Mouse (Mus musculus): ENCODE data around the gene Astn1. TPM values are rescaled to one million over a fixed set of nuclear protein-coding genes. Genes with fewer than 3 reads are reported as not detected.
A peak's percentile ranks its signal among the peaks of the same experiment; 100 is the strongest.

Astn1 gene
- polyA plus RNA-seq, 1 experiment from 2014 or later, result 32.0 TPM

DNA sequence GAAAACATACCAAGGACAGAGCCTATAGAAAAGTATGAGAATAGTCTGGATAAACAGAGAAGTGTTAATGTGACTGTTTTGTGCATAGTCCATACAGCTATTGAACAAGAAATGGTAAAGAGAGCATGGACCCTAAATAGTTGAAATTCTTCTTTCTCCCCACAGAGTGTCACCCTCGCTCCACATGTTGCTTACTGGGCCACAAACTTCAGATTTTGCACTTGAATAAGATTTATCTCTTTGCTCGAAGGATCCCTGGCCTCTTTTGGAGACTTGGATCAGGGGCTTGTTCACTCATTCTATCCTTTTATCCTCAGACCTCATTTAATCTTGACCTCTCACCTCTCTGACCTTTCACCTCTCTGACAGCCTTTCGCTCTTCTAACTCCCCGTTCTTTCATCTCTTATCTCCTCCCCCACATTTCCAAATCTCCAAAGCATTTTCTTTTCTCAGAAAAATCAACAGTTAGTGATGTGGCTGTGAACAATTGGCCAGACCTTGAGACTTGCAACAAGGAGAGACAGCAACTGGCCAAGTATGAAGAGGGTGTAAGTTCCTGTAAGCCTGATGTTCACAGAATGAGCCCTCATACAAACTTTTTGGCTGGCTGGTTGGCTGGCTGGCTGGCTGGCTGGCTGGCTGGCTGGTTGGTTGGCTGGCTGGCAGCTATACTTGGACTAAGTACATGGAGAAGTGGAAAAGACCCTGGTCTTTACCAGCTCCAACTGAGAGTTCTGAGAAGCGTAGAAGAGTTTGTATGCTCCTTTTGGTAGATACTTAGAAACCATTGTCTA is 351.4 kb downstream of the Astn1 start:
- Histone ChIP-seq H3K27ac (no peak overlapping the region), H3K27me3 (no peaks in the 10 kb centered on the region), H3K9ac (no peak overlapping the region), H3K4me2 (no peak overlapping the region), H3K4me3 (no peak overlapping the region), H3K4me1 (replicated peaks) (no peaks in the 10 kb centered on the region), H3K9me3 (no peaks in the 10 kb centered on the region), H3K36me3 (no peaks in the 10 kb centered on the region)
- 41% methylated on average over 5 of the region's 5 CpGs for WGBS
- ATAC-seq (ENCODE audit: low FRiP score), result no peak

DNA sequence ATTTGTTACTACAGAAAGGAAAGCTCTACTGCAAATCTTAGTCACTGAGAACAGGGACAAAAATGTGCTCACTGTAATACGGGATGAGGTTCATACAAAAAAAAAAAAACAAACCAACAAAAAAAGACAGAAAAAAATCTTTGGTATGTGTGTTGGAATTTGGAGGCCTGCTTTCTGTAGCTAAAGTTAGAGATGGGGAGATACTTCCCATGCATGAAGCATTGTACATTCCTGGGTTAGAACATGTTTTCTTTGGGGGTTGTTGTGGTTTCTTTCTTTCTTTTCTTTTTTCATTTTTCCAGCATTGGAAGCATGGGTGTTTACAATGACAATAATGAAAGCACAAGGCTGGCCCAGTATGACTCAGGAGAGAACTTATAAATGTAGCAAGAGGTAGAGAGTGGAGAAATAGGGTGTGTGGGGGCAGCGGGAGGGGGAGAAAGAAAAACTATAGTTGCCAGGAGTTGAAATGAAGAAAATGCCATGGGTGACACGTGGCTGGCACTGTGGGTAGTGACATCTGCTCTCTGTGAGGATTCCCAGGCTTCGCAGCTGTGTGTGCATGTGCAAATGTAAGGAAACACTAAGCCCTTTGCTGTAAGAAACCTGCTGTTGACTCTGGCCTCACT is 370.9 kb downstream of the Astn1 start:
- Histone ChIP-seq H3K27me3 (no peaks in the 10 kb centered on the region), H3K4me1 (replicated peaks) (no peaks in the 10 kb centered on the region), H3K36me3 (no peaks in the 10 kb centered on the region), H3K9me3 (no peaks in the 10 kb centered on the region), H3K9ac (no peak overlapping the region), H3K4me3 (no peak overlapping the region), H3K27ac (no peak overlapping the region), H3K4me2 (no peak overlapping the region)
- no peak for ATAC-seq (ENCODE audit: low FRiP score)
- WGBS, result 77% methylated on average over 4 of the region's 4 CpGs

DNA sequence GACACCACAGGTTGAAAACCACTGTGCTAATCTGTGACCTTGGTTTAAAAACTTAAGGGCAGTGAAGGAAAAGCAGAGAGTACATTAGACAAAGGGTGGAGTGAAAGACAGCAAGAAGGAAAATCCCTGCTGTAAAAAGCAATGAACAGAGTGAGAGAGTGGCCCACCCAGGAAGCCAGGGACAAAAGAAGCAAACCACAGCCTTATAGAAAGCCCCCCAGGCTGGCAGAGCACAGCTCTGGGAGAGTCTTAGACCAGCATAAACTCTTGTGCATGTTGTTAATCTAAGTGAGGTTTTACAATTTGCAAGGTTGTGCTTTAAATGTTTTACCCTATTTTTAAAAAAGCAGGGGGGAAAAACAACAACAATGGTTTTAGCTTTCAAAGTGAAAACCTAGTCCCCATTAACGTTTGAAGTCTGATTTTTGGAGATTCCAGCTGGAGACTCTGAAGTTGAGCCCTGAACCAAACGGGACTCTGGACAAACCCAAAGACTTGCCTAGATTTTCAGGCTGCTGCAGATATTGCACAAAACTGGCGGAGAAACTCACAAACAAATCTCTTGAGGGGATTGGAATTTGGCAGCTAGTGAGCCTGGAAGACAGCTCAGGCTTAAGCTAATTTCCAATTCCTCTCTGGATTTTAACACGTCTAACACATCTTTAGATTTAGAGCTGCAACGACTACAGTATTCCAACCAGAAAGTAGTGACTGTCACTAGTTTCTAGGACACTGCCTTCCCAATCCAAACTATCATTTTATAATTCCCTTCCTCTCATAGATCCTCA is 377.3 kb downstream of the Astn1 start:
- ATAC-seq (ENCODE audit: low FRiP score), result no peak
- H3K27ac ChIP-seq, result no peak overlapping the region
- WGBS, result 49% methylated on average over 5 of the region's 5 CpGs
- no peak overlapping the region for H3K4me2 ChIP-seq
- H3K9me3 ChIP-seq, result no peaks in the 10 kb centered on the region
- H3K4me1 ChIP-seq (replicated peaks), result no peaks in the 10 kb centered on the region
- H3K27me3 ChIP-seq, result no peaks in the 10 kb centered on the region
- no peaks in the 10 kb centered on the region for H3K36me3 ChIP-seq
- no peak overlapping the region for H3K4me3 ChIP-seq
- no peak overlapping the region for H3K9ac ChIP-seq

DNA sequence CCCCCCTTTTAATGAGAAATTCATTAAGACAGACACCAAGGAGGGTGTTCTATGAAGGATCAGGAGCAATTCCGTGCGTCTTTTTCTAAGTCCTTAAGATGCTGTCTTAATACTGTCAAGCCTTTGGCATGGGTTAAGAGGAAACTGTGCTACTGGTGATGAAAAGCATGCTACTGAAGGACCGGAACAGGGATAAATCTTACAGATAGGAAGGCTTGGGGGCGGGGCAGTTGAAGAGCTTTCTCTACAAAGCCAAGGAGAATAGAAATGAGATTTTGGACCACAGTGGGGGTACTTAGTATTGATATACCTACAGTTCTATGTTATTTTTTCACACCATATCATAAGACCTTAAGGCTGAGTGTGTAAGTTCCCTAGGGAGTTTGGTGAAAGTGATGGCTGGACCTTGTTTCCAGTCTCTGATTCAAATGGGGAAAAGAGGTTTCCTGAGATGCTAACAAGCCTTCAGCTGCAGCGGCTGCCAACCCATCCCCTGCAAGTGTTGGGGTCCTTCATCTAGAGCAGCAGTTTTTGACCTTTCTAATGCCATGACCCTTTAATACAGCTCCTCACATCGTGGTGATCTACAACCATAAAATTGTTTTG is 378.2 kb downstream of the Astn1 start:
- H3K4me3 ChIP-seq, result no peak overlapping the region
- H3K36me3 ChIP-seq, result no peaks in the 10 kb centered on the region
- no peak overlapping the region for H3K9ac ChIP-seq
- H3K27me3 ChIP-seq, result no peaks in the 10 kb centered on the region
- no peak overlapping the region for H3K27ac ChIP-seq
- WGBS, result 86% methylated on average over 6 of the region's 6 CpGs
- H3K4me2 ChIP-seq, result no peak overlapping the region
- ATAC-seq (ENCODE audit: low FRiP score), result no peak
- H3K9me3 ChIP-seq, result no peaks in the 10 kb centered on the region
- H3K4me1 ChIP-seq (replicated peaks), result no peaks in the 10 kb centered on the region

DNA sequence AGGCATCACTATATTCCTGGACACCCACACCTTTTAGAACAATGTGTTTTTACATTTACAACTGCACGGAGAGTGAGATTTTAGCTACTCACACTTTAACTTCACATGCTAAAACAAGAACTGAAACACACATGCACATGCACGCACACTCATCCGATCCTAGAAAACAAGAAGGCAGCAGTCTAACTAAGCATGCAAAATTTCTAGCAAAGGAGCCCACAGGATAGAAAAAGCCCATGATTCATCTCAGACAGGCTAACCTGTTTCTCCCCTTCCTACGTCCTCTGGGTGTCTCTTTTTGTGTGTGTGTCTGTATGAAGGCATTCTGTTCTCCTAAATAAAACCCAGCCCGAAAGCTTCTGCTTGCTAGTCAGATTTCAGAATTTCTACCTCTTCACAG is 378.9 kb downstream of the Astn1 start:
- no peak for ATAC-seq (ENCODE audit: low FRiP score)
- Histone ChIP-seq H3K9ac (no peak overlapping the region), H3K4me1 (replicated peaks) (no peaks in the 10 kb centered on the region), H3K27ac (no peak overlapping the region), H3K9me3 (no peaks in the 10 kb centered on the region), H3K4me2 (no peak overlapping the region), H3K4me3 (no peak overlapping the region), H3K36me3 (no peaks in the 10 kb centered on the region), H3K27me3 (no peaks in the 10 kb centered on the region)
- WGBS, result 86% methylated on average over 5 of the region's 5 CpGs

MicroRNA genes within 50 kb of the gene (microRNA counts, 519-probe panel; counts per million panel counts)
- microRNA mmu-miR-488, result 3,478 counts per million, percentile 44 among the panel's probes with 10 or more counts

Small RNA genes lying within 50 kb of the gene (microRNA-seq; reads per million reads assigned to microRNA genes)
- gene Mir488, result 124 reads per million, percentile 53 among the genes with 10 or more reads in this experiment

Other genes with a start within 250 kb of the Astn1 start
- 19.7 and 20.6 TPM in 2 replicates for gene Brinp2, start 5.9 kb upstream of the Astn1 start, polyA plus RNA-seq (2015; fragmentation: Nextera tagmentation; extraction: Ambion mirVana)